Mouse (Mus musculus): Measurements from ENCODE around the gene Foxm1. TPM values are rescaled to one million over a fixed set of nuclear protein-coding genes. Genes with fewer than 3 reads are reported as not detected.

Gene Foxm1
- polyA plus RNA-seq (2015; fragmentation: Illumina TruSeq; extraction: RNeasy Lipid Tissue Mini Kit (QIAGEN cat#74804); ENCODE audit: low read depth, low replicate concordance), result 1.3 TPM

GRCm38 (mm10) chr6:128362381-128363006 is at the start of gene Foxm1, which contains the start of gene Rhno1:
Foxm1 (plus strand) TSS chr6:128362967.
Rhno1 (minus strand) TSS chr6:128362911.

GRCm38 (mm10) chr6:128355726-128356416 is 6.9 kb upstream of the Foxm1 start, which contains the start of gene Tulp3:
Tulp3 (minus strand) TSS chr6:128355851.

GRCm38 (mm10) chr6:128375192-128375591 is 12.4 kb downstream of the Foxm1 start, which contains the start of the genes Tex52 and Gm44596:
Tex52 (plus strand) TSS chr6:128375456.
Gm44596 (plus strand) TSS chr6:128375503.

GRCm38 (mm10) chr6:128398996-128399395 is 36.2 kb downstream of the Foxm1 start, which contains the start of gene Nrip2:
Nrip2 (plus strand) TSS chr6:128399296.

GRCm38 (mm10) chr6:128424269-128425019 is 61.7 kb downstream of the Foxm1 start, which contains the start of gene Itfg2:
Itfg2 (minus strand) TSS chr6:128424931.

Other genes starting within 250 kb of the Foxm1 start
- gene Tspan9, start 219.4 kb upstream of the Foxm1 start, polyA plus RNA-seq (2015; fragmentation: Illumina TruSeq; extraction: RNeasy Lipid Tissue Mini Kit (QIAGEN cat#74804); ENCODE audit: low read depth, low replicate concordance), result 42.2 TPM
- gene Tead4, start 62.1 kb upstream of the Foxm1 start, polyA plus RNA-seq (2015; fragmentation: Illumina TruSeq; extraction: RNeasy Lipid Tissue Mini Kit (QIAGEN cat#74804); ENCODE audit: low read depth, low replicate concordance), result 0.42 TPM
- 17.5 TPM for gene Tulp3, start 7.1 kb upstream of the Foxm1 start, polyA plus RNA-seq (2015; fragmentation: Illumina TruSeq; extraction: RNeasy Lipid Tissue Mini Kit (QIAGEN cat#74804); ENCODE audit: low read depth, low replicate concordance)
- 23.5 TPM for gene Rhno1, start 56 bp upstream of the Foxm1 start, polyA plus RNA-seq (2015; fragmentation: Illumina TruSeq; extraction: RNeasy Lipid Tissue Mini Kit (QIAGEN cat#74804); ENCODE audit: low read depth, low replicate concordance)
- 2.7 TPM for gene Tex52, start 12.5 kb downstream of the Foxm1 start, polyA plus RNA-seq (2015; fragmentation: Illumina TruSeq; extraction: RNeasy Lipid Tissue Mini Kit (QIAGEN cat#74804); ENCODE audit: low read depth, low replicate concordance)
- not detected for gene Gm44596, start 12.5 kb downstream of the Foxm1 start, polyA plus RNA-seq (2015; fragmentation: Illumina TruSeq; extraction: RNeasy Lipid Tissue Mini Kit (QIAGEN cat#74804); ENCODE audit: low read depth, low replicate concordance)
- 29.4 TPM for gene Nrip2, start 36.3 kb downstream of the Foxm1 start, polyA plus RNA-seq (2015; fragmentation: Illumina TruSeq; extraction: RNeasy Lipid Tissue Mini Kit (QIAGEN cat#74804); ENCODE audit: low read depth, low replicate concordance)
- 31.2 TPM for gene Itfg2, start 62.0 kb downstream of the Foxm1 start, polyA plus RNA-seq (2015; fragmentation: Illumina TruSeq; extraction: RNeasy Lipid Tissue Mini Kit (QIAGEN cat#74804); ENCODE audit: low read depth, low replicate concordance)
- 150 TPM for gene Fkbp4, start 75.7 kb downstream of the Foxm1 start, polyA plus RNA-seq (2015; fragmentation: Illumina TruSeq; extraction: RNeasy Lipid Tissue Mini Kit (QIAGEN cat#74804); ENCODE audit: low read depth, low replicate concordance)
- gene Pzp, start 163.8 kb downstream of the Foxm1 start, polyA plus RNA-seq (2015; fragmentation: Illumina TruSeq; extraction: RNeasy Lipid Tissue Mini Kit (QIAGEN cat#74804); ENCODE audit: low read depth, low replicate concordance), result 0.54 TPM
- 32.5 TPM for gene A2ml1, start 218.6 kb downstream of the Foxm1 start, polyA plus RNA-seq (2015; fragmentation: Illumina TruSeq; extraction: RNeasy Lipid Tissue Mini Kit (QIAGEN cat#74804); ENCODE audit: low read depth, low replicate concordance)

Data from brain, adult 10 weeks (tissue).